ENCODE assay signal across 12 mouse cellular contexts in genomic region chr6:52215771-52216535, GRCm38 (mm10). TPM values are rescaled to one million over a fixed set of nuclear protein-coding genes. Genes with fewer than 3 reads are reported as not detected.
DNase-seq lines count a peak whose midpoint lies in the region; ATAC-seq and TF ChIP-seq lines count a peak whose summit lies in the region.
"Had no signal": no experiment of that assay in that cellular context is flagged by ENCODE, and none has a peak within 500 bp of the region (broad histone marks: within the 10 kb centered on the region; RNA-seq: fewer than 3 reads in every experiment).

No protein-coding gene starts in this region.

- no peak for DNase-seq in heart, postnatal 14 days
- peak; percentile 66 for DNase-seq in ZHBTc4 (ENCODE audit: low read depth, low spot score)
- DNase-seq in kidney, adult 18-20 months, result peak; percentile 69
- no peak for DNase-seq in c-Kit-positive CD71-positive TER-119-positive erythroid progenitor cells, embryonic 14.5 days (ENCODE audit: low spot score)
- DNase-seq in spleen, adult 12 weeks (ENCODE audit: low spot score), result no peak
- no peak for DNase-seq in cerebellum, adult 9-10 months
- DNase-seq: cerebellum, postnatal 14 days had no signal

- H3K4me2 ChIP-seq in heart, embryonic 13.5 days, result peak overlapping the region; percentile 24; the same call in 1 of the 2 replicates
- H3K4me2 ChIP-seq in myocyte (ENCODE audit: low read depth), result peak overlapping the region; percentile 88

- TF ChIP-seq POLR2A in myocyte (IDR thresholded peaks at IDR 0.05; ENCODE audit: insufficient read length, low read depth), result peak; percentile 7

- no peak for ATAC-seq in heart, embryonic 13.5 days (ENCODE audit: extremely low read depth, insufficient number of reproducible peaks, low FRiP score, low TSS enrichment)

- H3K4me3 ChIP-seq in heart, embryonic 13.5 days, result 0 out of 2 replicates have a peak overlapping the region, but pooled peaks have one; percentile 13
- peak overlapping the region; percentile 89 for H3K4me3 ChIP-seq in myocyte

- H3K36me3 ChIP-seq in heart, embryonic 13.5 days, result no peaks in the 10 kb centered on the region
- H3K36me3 ChIP-seq in myocyte (ENCODE audit: control insufficient read depth, insufficient read depth), result no peaks in the 10 kb centered on the region

- 3% methylated on average over 30 of the region's 30 CpGs for WGBS in heart, embryonic 13.5 days

- no peaks in the 10 kb centered on the region for H3K9me3 ChIP-seq in heart, embryonic 13.5 days

- H3K9ac ChIP-seq in heart, embryonic 13.5 days, result no peak overlapping the region

- H3K27ac ChIP-seq in heart, embryonic 13.5 days (replicated peaks), result no peak overlapping the region

- peaks cover 27% of the 10 kb centered on the region for H3K4me1 ChIP-seq in heart, embryonic 13.5 days

- peaks cover 100% of the 10 kb centered on the region for H3K27me3 ChIP-seq in heart, embryonic 13.5 days (replicated peaks)
- H3K27me3 ChIP-seq in myocyte (ENCODE audit: control insufficient read depth, insufficient read depth, insufficient read length), result no peaks in the 10 kb centered on the region

- intact Hi-C loops in heart, postnatal 14 days (cut with DNase I), result no loop called here

- H3K79me2 ChIP-seq in myocyte (ENCODE audit: control insufficient read depth, insufficient read depth), result peaks cover 22% of the 10 kb centered on the region

- no peak overlapping the region for H3ac ChIP-seq in myocyte (ENCODE audit: control insufficient read depth, insufficient read length)

TF ChIP-seq in myocyte, 11 proteins besides CTCF, POLR2A, EP300 and RAD21:
- no peak for TF ChIP-seq POLR2AphosphoS2 (IDR thresholded peaks at IDR 0.05; ENCODE audit: insufficient read length, low read depth)
- TF ChIP-seq MAX (IDR thresholded peaks at IDR 0.05; ENCODE audit: low read depth), result no peak

RNA-seq across cellular contexts. Expression of gene Gm28308, which starts 2.8 kb away (rescaled TPM):
- not detected in 2 replicates for polyA plus RNA-seq in heart, embryonic 13.5 days (2015; fragmentation: Nextera tagmentation; extraction: Ambion mirVana)
- not detected for total RNA-seq in heart, postnatal 14 days (2021)
- polyA plus RNA-seq in myocyte (2012; fragmentation: generic; extraction: Trizol), result 0.52 TPM
- total RNA-seq: liver, adult 2 months; MEL; neutrophil, adult 5-6 weeks had no signal
- polyA plus RNA-seq: liver, adult 2 months had no signal

RNA-seq across cellular contexts. Expression of gene Hoxa3, which starts 2.8 kb away (rescaled TPM):
- 0.99 and 1.2 TPM in 2 replicates for polyA plus RNA-seq in heart, embryonic 13.5 days (2015; fragmentation: Nextera tagmentation; extraction: Ambion mirVana)
- total RNA-seq in heart, postnatal 14 days (2021), result 1 to 10 TPM; 1.2 TPM
- polyA plus RNA-seq in myocyte (2012; fragmentation: generic; extraction: Trizol), result 1.0 TPM
- total RNA-seq: MEL; neutrophil, adult 5-6 weeks had no signal

RNA-seq across cellular contexts. Expression of gene Hoxa7, which starts 5.7 kb away (rescaled TPM):
- 0.46 and 0.59 TPM in 2 replicates for polyA plus RNA-seq in heart, embryonic 13.5 days (2015; fragmentation: Nextera tagmentation; extraction: Ambion mirVana)
- total RNA-seq in heart, postnatal 14 days (2021), result under 1 TPM; 0.17 to 0.29 TPM
- 11.9 TPM for polyA plus RNA-seq in myocyte (2012; fragmentation: generic; extraction: Trizol)
- total RNA-seq: liver, adult 2 months; MEL; neutrophil, adult 5-6 weeks had no signal

RNA-seq across cellular contexts. Expression of gene Hoxa6, which starts 7.4 kb away (rescaled TPM):
- 0.40 TPM in 1 of 2 replicates, not detected in the other for polyA plus RNA-seq in heart, embryonic 13.5 days (2015; fragmentation: Nextera tagmentation; extraction: Ambion mirVana)
- total RNA-seq in heart, postnatal 14 days (2021), result not detected
- 0.88 TPM for polyA plus RNA-seq in myocyte (2012; fragmentation: generic; extraction: Trizol)
- total RNA-seq: liver, adult 2 months; MEL; neutrophil, adult 5-6 weeks had no signal
- polyA plus RNA-seq: liver, adult 2 months had no signal

RNA-seq across cellular contexts. Expression of gene Hoxa5, which starts 11.6 kb away (rescaled TPM):
- polyA plus RNA-seq in heart, embryonic 13.5 days (2015; fragmentation: Nextera tagmentation; extraction: Ambion mirVana), result 3.6 and 5.9 TPM in 2 replicates
- total RNA-seq in heart, postnatal 14 days (2021), result 1 to 10 TPM; 1.4 to 2.1 TPM
- 1.6 TPM for polyA plus RNA-seq in myocyte (2012; fragmentation: generic; extraction: Trizol)
- total RNA-seq: MEL; neutrophil, adult 5-6 weeks had no signal

Comparison
In these comparisons a context has a peak if more than half of its experiments do, and no peak if none do; other contexts are left out.
1. DNase-seq: peak in ZHBTc4 (single experiment) and kidney, adult 18-20 months (single experiment); none in heart, postnatal 14 days (0 of 2), c-Kit-positive CD71-positive TER-119-positive erythroid progenitor cells, embryonic 14.5 days (single experiment), spleen, adult 12 weeks (single experiment) and cerebellum, adult 9-10 months (single experiment).